Mouse (Mus musculus): ENCODE measurements at regions not wholly inside any gene's neighbourhood (a gene's known extent, or its start where the extent isn't known, plus 50 kb on each side); places are given as distances from the start of the nearest gene placed in this dataset.

GRCm38 (mm10) chr3:28210847-28211803 is 51.9 kb upstream of the Tnik start:
- no peak for ATAC-seq (ENCODE audit: low FRiP score)
- H3K36me3 ChIP-seq (ENCODE audit: control insufficient read depth, insufficient read depth, low read length): no peaks in the 10 kb centered on the region

More at GRCm38 (mm10) chr3:28210847-28211803, 51.9 kb upstream of the Tnik start:
- no peak overlapping the region for H3K9ac ChIP-seq (ENCODE audit: low read length)
- H3K4me1 ChIP-seq (ENCODE audit: control insufficient read depth, insufficient read depth, low read length): no peaks in the 10 kb centered on the region
- no peaks in the 10 kb centered on the region for H3K9me3 ChIP-seq (ENCODE audit: control insufficient read depth, low read length)
- no peak overlapping the region for H3K27ac ChIP-seq (ENCODE audit: low read depth, low read length)
- no peak overlapping the region for H3K4me3 ChIP-seq (ENCODE audit: low read depth, low read length)
- no peak for DNase-seq (ENCODE audit: low spot score, missing footprints)
- H3K27me3 ChIP-seq (ENCODE audit: control insufficient read depth, insufficient read depth, low read length): no peaks in the 10 kb centered on the region
- 90% methylated on average over 14 of the region's 14 CpGs for WGBS
- H3K4me2 ChIP-seq: no peak overlapping the region

Data from midbrain, embryonic 11.5 days (tissue).